Mouse (Mus musculus) embryo, embryonic 9.5 days (tissue): ENCODE measurements around the gene Celf2.
A peak's percentile ranks its signal among the peaks of the same experiment; 100 is the strongest.
"Not testable (repeated sequence)": the region's sequence is repeated elsewhere in the genome, so short reads cannot be mapped to it uniquely, and the experiment has no call there.

Experiments
- DNase-seq: peaks from one replicate; pipeline ENCODE4 v3.0.0-alpha.2; 2017; ENCODE audit errors: extremely low spot score

The Celf2 gene

GRCm38 (mm10) chr2:7267166-7267565 is 242.2 kb downstream of the Celf2 start:
- DNase-seq = no peak

- DNase-seq = not testable (repeated sequence)
Measured at GRCm38 (mm10) chr2:7262668-7263067, 246.7 kb downstream of the Celf2 start.

- DNase-seq = no peak
Measured at GRCm38 (mm10) chr2:7260186-7260585, 249.2 kb downstream of the Celf2 start.

GRCm38 (mm10) chr2:7259616-7260015 is 249.7 kb downstream of the Celf2 start:
- no peak for DNase-seq

- no peak for DNase-seq
Measured at GRCm38 (mm10) chr2:7256023-7256422, 253.3 kb downstream of the Celf2 start.

GRCm38 (mm10) chr2:7255386-7255785 is 254.0 kb downstream of the Celf2 start:
- no peak for DNase-seq

- no peak for DNase-seq
Measured at GRCm38 (mm10) chr2:7250314-7250713, 259.0 kb downstream of the Celf2 start.

- no peak for DNase-seq
Measured at GRCm38 (mm10) chr2:7249002-7249401, 260.4 kb downstream of the Celf2 start.

- DNase-seq = peak; percentile 5
Measured at GRCm38 (mm10) chr2:7245958-7246774, 263.2 kb downstream of the Celf2 start.

- no peak for DNase-seq
Measured at GRCm38 (mm10) chr2:7242139-7242538, 267.2 kb downstream of the Celf2 start.

- DNase-seq = no peak
Measured at GRCm38 (mm10) chr2:7241523-7241941, 267.8 kb downstream of the Celf2 start.

- DNase-seq = no peak
Measured at GRCm38 (mm10) chr2:7237283-7237682, 272.1 kb downstream of the Celf2 start.

- no peak for DNase-seq
Measured at GRCm38 (mm10) chr2:7236452-7236851, 272.9 kb downstream of the Celf2 start.

GRCm38 (mm10) chr2:7235059-7235741 is 274.2 kb downstream of the Celf2 start:
- DNase-seq = no peak

- no peak for DNase-seq
Measured at GRCm38 (mm10) chr2:7234587-7234986, 274.8 kb downstream of the Celf2 start.

GRCm38 (mm10) chr2:7233411-7233810 is 276.0 kb downstream of the Celf2 start:
- DNase-seq = no peak

- DNase-seq = no peak
Measured at GRCm38 (mm10) chr2:7226785-7227184, 282.6 kb downstream of the Celf2 start.

- DNase-seq = peak; percentile 50
Measured at GRCm38 (mm10) chr2:7224346-7225071, 284.9 kb downstream of the Celf2 start.

GRCm38 (mm10) chr2:7223538-7223937 is 285.8 kb downstream of the Celf2 start:
- DNase-seq = no peak

GRCm38 (mm10) chr2:7222886-7223285 is 286.5 kb downstream of the Celf2 start:
- DNase-seq = no peak

- no peak for DNase-seq
Measured at GRCm38 (mm10) chr2:7221856-7222255, 287.5 kb downstream of the Celf2 start.

- no peak for DNase-seq
Measured at GRCm38 (mm10) chr2:7218101-7218500, 291.3 kb downstream of the Celf2 start.
